Mouse (Mus musculus): Measurements from ENCODE around the gene Rhot1.

- TF ChIP-seq CTCF (IDR thresholded peaks at IDR 0.05; ENCODE audit: control insufficient read depth, insufficient read depth, insufficient replicate concordance, low read depth, low read length) (no peak), POLR2A (IDR thresholded peaks at IDR 0.05; ENCODE audit: control insufficient read depth, low read depth, low read length) (no peak)
Measured at GRCm38 (mm10) chr11:80295785-80296184, 87.0 kb downstream of the Rhot1 start.
